Mouse (Mus musculus): ENCODE measurements at regions not wholly inside any gene's neighbourhood (a gene's known extent, or its start where the extent isn't known, plus 50 kb on each side); places are given as distances from the start of the nearest gene placed in this dataset.

DNA sequence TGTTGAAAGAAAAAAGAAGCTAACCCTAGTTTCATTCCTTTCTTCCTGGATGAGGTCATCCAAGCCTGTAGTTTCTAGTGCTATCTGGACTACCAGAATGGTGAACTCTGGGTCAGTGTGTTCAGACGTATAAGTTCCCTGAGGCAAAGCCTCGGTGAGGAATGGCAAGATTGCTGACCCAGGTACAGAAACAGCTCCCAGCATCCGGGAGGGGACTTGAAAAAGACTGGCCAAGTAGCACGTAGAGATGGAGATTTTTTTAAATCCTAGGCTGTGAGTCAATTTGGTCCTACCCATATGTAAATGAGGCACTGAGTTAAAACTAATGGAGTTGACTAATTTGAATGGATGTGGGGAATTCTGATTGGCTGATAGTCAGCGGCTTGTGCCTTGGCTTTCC, 55.0 kb upstream of the Gm11084 start:
- ATAC-seq (replicated peaks; ENCODE audit: extremely low read depth, insufficient read depth, low FRiP score), result no peak
- Histone ChIP-seq H3K4me3 (ENCODE audit: low read length) (no peak overlapping the region), H3K9ac (ENCODE audit: low read length) (no peak overlapping the region), H3K27me3 (ENCODE audit: control insufficient read depth, insufficient read depth, low read length) (no peaks in the 10 kb centered on the region), H3K4me2 (ENCODE audit: low read depth, low read length) (no peak overlapping the region), H3K36me3 (ENCODE audit: control insufficient read depth, insufficient read depth) (no peaks in the 10 kb centered on the region), H3K4me1 (ENCODE audit: control insufficient read depth, insufficient read depth, low read length) (peaks cover 21% of the 10 kb centered on the region), H3K9me3 (replicated peaks; ENCODE audit: control insufficient read depth, low read length) (no peaks in the 10 kb centered on the region), H3K27ac (ENCODE audit: low read length) (no peak overlapping the region)
- 35% methylated on average over 5 of the region's 5 CpGs for WGBS

DNA sequence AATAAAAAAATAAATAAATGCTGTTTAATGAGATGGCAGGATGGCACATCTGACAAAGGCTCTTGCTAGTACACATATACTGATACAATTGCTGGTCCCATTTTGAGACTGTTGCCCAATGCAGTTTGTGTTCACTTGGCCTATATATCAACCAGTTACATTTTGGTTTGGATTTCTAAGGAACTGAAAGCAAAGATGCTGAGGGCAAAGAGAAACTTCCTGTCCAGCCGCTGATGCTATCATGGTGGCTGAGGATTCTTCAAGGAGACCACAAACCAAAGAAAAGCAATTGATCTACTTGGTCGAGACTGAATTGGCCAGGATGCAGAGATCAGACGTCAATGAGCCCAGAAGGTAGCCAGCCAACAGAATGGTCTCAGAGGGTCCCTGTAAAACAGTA, 53.5 kb upstream of the Gm11084 start:
- no peak overlapping the region for H3K4me2 ChIP-seq (ENCODE audit: low read depth, low read length)
- H3K9me3 ChIP-seq (replicated peaks; ENCODE audit: control insufficient read depth, low read length), result no peaks in the 10 kb centered on the region
- 71% methylated on average over 3 of the region's 3 CpGs for WGBS

DNA sequence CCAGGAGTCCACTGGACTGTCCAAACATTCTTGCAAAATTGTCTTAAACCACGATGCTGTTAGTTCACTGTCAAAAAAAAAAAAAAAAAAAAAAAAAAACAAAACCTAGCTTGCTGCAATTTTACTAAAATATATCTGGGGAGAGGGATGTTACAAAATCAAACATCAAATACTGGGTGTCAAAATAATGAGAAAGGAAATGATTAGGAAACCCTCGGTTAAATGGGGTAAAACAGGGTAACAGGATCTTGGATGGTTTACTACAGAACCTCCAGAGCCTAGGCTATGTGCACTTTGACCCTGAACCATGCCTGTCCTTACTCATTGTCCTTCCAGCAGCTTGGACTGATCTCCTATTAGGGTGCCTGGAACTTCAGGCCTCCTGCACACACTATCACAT, 52.8 kb upstream of the Gm11084 start:
- no peaks in the 10 kb centered on the region for H3K27me3 ChIP-seq (ENCODE audit: control insufficient read depth, insufficient read depth, low read length)
- no peaks in the 10 kb centered on the region for H3K9me3 ChIP-seq (replicated peaks; ENCODE audit: control insufficient read depth, low read length)
- H3K9ac ChIP-seq (ENCODE audit: low read length), result no peak overlapping the region
- peaks cover 18% of the 10 kb centered on the region for H3K4me1 ChIP-seq (ENCODE audit: control insufficient read depth, insufficient read depth, low read length)
- no peaks in the 10 kb centered on the region for H3K36me3 ChIP-seq (ENCODE audit: control insufficient read depth, insufficient read depth)
- no peak overlapping the region for H3K4me3 ChIP-seq (ENCODE audit: low read length)
- no peak overlapping the region for H3K27ac ChIP-seq (ENCODE audit: low read length)
- WGBS, result 69% methylated on average over 2 of the region's 2 CpGs
- H3K4me2 ChIP-seq (ENCODE audit: low read depth, low read length), result no peak overlapping the region
- ATAC-seq (replicated peaks; ENCODE audit: extremely low read depth, insufficient read depth, low FRiP score), result no peak

More for the DNA sequence above, 53.5 kb upstream of the Gm11084 start:
- H3K9ac ChIP-seq (ENCODE audit: low read length), result no peak overlapping the region
- H3K27me3 ChIP-seq (ENCODE audit: control insufficient read depth, insufficient read depth, low read length), result no peaks in the 10 kb centered on the region
- no peak for ATAC-seq (replicated peaks; ENCODE audit: extremely low read depth, insufficient read depth, low FRiP score)
- H3K4me3 ChIP-seq (ENCODE audit: low read length), result no peak overlapping the region
- H3K36me3 ChIP-seq (ENCODE audit: control insufficient read depth, insufficient read depth), result no peaks in the 10 kb centered on the region
- no peak overlapping the region for H3K27ac ChIP-seq (ENCODE audit: low read length)
- peaks cover 18% of the 10 kb centered on the region for H3K4me1 ChIP-seq (ENCODE audit: control insufficient read depth, insufficient read depth, low read length)

DNA sequence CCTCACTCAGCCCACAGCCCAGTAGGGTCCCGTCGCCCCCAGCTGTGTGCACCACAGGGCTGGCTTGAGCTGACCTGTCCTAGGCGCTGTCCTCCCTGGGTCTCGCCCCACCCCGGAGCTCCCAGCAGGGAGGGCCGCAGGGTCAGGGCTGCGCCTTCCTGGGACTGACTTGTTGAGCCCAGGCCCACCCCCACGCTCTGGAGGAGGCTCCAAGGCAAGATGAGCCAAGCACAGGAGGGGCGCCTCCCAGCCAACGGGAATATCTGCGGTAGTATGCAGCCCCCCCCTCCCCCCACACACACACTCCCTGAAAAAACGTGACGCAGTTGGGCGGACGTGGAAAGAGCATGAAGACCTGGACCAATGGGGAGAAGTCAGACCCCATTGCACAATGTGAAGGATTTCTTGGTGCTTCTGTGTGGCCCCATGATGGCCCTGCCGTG, 51.8 kb upstream of the Gm11084 start:
- Histone ChIP-seq H3K9me3 (replicated peaks; ENCODE audit: control insufficient read depth, low read length) (no peaks in the 10 kb centered on the region), H3K4me1 (ENCODE audit: control insufficient read depth, insufficient read depth, low read length) (peaks cover 20% of the 10 kb centered on the region), H3K4me3 (ENCODE audit: low read length) (peak overlapping the region; percentile 31), H3K27me3 (ENCODE audit: control insufficient read depth, insufficient read depth, low read length) (no peaks in the 10 kb centered on the region), H3K9ac (ENCODE audit: low read length) (peak overlapping the region; percentile 65), H3K36me3 (ENCODE audit: control insufficient read depth, insufficient read depth) (no peaks in the 10 kb centered on the region), H3K27ac (ENCODE audit: low read length) (peak overlapping the region; percentile 90), H3K4me2 (ENCODE audit: low read depth, low read length) (peak overlapping the region; percentile 61)
- peak; percentile 83 for ATAC-seq (replicated peaks; ENCODE audit: extremely low read depth, insufficient read depth, low FRiP score)
- WGBS, result 17% methylated on average over 16 of the region's 16 CpGs

DNA sequence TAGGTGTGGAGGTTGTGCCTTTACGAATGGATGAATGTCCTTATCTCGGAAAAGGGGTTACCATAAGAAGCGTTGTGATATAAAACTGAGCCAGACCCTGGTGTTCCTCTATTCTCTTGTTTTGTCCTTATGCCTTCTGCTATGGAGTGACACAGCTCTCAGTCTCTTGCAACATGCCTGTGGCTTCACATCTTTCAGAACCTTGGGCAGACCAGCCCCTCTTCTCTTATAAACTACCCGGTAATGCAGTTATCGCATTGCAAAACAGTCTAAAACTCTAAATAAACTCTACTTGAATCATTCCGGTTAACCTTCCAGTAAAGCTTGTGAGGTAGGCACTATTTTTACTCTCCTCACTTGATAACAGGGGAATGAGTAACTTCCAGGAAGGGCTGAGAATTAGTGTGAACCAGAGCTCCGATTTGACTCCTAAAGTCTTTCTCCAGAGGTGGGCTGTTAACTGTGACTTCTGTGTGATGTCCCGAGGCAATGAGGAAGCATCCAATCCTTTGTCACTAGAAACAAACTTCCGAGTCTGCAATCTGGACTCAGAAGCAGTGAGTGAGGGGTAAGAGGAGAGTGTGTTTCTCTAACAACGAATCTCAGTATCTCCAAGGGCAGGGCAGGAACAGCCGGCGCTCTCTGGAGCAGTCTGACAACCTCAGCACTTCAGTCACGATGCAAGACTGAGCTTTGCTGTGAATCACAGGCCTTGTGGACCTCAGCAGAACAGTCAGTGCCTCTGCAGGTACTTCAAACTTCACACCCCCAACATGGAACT, 50.9 kb upstream of the Gm11084 start:
- no peak overlapping the region; the same call in 1 of the 2 replicates for H3K4me3 ChIP-seq (ENCODE audit: low read length)
- peak overlapping the region; percentile 90 for H3K27ac ChIP-seq (ENCODE audit: low read length)
- no peaks in the 10 kb centered on the region for H3K9me3 ChIP-seq (replicated peaks; ENCODE audit: control insufficient read depth, low read length)
- WGBS, result 24% methylated on average over 13 of the region's 13 CpGs
- peak overlapping the region; percentile 65 for H3K9ac ChIP-seq (ENCODE audit: low read length)
- peaks cover 20% of the 10 kb centered on the region for H3K4me1 ChIP-seq (ENCODE audit: control insufficient read depth, insufficient read depth, low read length)
- peak; percentile 81 for ATAC-seq (replicated peaks; ENCODE audit: extremely low read depth, insufficient read depth, low FRiP score)
- no peaks in the 10 kb centered on the region for H3K36me3 ChIP-seq (ENCODE audit: control insufficient read depth, insufficient read depth)
- peak overlapping the region; percentile 61 for H3K4me2 ChIP-seq (ENCODE audit: low read depth, low read length)
- no peaks in the 10 kb centered on the region for H3K27me3 ChIP-seq (ENCODE audit: control insufficient read depth, insufficient read depth, low read length)
